Mouse (Mus musculus): ENCODE data around the gene Eef2kmt.
"Not testable (repeated sequence)": the region's sequence is repeated elsewhere in the genome, so short reads cannot be mapped to it uniquely, and the experiment has no call there.

Eef2kmt gene

DNA sequence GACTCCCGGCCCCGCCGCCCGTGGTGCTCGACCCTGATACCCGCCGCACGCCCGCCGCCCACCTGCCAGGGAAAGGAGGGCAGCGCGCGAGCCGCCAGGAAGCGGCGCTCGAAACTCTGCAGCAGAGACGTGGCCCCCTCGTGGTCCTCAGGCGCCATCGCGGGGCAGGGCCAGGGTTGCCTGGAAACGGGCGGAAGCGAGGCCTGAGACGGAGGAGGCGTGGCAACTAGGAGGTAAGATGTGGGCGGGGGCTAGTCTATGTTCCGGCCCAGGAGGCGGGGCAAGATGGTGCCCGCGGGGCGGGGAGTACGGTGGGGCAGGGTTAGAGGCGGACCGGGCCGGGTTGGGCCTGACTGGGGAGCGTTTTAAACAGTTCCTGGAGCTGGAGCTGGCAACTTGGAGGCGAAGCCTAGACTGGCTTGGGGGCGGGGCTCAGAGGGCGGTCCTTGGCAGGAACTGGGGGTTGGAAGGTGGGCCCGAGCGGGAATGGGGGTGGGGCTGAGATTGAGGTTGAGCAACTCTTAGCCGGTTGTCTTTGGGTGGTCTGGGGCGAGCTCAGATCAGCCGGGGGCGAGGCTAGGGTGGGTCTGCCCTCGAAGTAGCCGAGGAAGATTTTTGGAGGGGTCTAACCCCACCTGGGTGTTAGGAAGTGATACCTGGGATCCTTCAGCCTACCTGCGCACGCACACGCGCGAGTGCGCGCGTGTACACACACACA, at the start of gene Eef2kmt:
Gene Eef2kmt, minus strand, starts transcription at position 205 of the 718 bp plus-strand sequence.
- peak; percentile 99 for DNase-seq (ENCODE audit: low spot score)

DNA sequence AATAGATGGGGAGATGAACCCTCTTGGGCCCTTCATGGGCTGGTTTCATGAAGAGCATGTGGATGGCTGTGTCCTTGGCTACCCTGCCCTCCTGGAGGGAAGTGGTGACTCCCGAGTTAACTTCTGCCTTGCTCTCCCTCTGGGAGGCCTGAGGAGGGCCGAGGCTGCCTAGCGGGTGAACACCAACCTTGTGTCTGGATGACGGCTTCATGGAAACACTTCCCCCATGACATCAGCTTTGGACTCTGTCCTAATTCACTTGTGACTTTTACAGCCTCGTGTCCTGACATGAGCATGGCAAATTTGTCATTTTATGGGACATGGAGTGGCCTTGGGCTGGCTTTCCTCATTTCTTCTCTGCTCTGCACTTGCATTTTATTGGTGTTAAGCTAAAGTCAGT, 39.5 kb upstream of the Eef2kmt start:
- no peak for DNase-seq (ENCODE audit: low spot score)

DNA sequence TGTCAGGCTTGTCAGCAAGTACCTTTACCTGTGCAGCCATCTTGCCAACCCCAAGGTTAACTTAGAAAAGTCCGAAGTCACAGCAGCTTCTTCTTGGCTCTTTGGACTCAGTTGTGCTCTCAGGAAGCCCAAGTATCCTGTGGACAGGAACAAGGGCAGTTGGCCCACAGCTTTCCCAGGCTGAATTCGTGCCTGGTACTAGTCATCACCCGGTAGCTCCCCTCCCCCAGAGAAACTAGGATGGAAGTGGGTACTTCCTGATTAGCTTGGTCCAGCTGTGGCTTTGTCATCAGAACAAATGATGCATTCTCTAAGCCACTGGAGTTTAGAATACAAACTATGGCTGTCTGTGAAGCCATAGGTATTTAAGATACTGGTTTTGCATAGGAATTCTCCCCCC, 29.6 kb upstream of the Eef2kmt start:
- DNase-seq (ENCODE audit: low spot score), result no peak

DNA sequence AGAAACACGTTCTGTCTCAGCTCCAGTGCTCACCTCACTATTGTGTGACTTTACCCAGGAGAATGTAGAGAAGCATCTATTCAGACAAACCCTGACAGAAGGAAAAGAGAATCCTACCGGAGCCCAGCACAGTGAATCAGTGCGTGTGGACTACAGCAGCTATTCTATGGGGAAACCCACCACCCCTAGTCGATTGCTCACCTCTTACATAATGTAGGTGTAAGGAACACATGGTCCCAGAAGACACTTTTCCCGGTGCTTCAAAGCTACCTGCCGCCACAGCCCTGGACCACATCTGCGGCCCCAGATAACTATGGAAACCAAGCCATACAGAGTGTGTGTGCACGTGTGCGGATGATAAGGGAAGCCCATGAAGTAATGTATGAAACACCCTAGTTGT, 26.9 kb upstream of the Eef2kmt start:
- DNase-seq (ENCODE audit: low spot score), result no peak

DNA sequence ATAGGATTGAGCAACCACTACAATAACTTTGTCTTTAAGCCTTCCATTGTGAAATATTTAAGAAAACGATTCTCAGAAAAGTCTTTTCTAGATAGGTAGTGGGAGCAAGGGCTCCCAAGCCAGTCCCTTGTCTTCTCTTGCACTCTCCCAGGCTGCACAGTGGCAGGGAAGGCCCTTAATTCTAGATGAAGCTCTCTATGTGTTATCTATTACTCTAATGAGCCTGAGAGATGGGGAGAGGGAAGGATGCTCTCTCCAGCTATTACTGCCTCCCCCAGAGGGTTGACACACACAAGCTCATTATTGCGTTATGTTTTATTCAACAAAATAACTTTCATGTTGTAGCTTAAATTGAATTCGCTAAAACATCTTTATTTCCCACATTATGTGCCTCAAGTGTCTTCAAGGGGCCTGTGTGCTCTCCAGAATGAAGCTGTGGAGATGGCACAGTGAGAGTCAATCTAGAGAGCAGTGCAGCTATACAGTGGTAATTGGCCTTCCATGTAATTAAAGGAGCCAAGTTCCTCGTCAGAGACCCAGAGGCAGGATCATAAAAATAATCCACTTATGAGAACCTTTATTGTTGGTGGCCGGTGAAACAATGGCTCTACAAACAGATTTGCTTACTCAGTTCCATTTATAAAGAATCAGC, 23.9 kb upstream of the Eef2kmt start:
- DNase-seq (ENCODE audit: low spot score), result no peak

DNA sequence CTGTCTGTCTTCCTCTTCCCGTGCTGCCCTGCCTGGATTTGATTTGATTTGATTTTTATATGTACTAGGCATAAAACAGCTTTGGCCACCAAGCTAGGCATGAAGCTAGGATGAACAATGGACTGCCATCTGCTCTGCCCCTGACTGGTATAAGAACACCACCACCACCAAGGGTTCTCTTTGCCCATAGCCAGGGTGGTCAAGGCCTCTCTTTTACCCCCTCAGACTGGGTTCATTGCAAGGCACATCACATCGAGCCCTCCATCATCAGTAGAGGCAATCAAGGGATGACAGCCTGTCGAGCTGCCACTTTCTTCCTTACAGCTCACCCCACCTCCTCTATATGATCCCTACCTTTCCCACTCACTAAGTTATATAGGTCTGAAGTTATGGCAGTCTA, 16.6 kb upstream of the Eef2kmt start:
- no peak for DNase-seq (ENCODE audit: low spot score)

DNA sequence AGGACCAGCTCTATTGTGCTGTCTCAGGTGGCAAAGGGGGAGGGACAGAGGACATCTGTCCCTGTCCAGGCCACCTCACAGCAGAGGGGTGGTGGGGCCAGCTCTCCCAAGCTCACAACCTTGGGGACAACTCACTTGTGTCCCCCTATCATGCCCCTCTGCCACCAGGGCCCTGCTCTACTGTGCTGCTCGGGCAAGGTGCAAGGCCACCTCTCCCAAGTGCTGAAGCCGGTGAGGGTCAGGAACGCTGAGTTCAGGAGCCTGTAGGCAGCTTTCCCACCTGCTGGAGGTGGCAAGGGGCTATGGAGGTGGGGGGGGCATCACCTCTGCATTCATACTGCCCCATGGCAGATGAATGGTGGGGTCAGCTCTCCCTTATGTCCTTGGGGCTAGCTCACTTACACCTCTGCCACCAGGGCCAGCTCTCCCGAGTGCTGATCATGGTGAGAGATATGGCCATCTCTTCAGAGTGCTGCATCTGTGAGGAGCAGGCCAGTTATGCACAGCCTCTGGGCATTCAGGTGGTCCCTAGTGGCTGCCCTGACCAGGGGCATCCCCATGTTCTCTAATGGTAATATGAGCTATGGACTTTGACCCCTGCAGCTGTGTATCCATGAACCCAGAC, 15.7 kb upstream of the Eef2kmt start:
- DNase-seq (ENCODE audit: low spot score), result no peak

DNA sequence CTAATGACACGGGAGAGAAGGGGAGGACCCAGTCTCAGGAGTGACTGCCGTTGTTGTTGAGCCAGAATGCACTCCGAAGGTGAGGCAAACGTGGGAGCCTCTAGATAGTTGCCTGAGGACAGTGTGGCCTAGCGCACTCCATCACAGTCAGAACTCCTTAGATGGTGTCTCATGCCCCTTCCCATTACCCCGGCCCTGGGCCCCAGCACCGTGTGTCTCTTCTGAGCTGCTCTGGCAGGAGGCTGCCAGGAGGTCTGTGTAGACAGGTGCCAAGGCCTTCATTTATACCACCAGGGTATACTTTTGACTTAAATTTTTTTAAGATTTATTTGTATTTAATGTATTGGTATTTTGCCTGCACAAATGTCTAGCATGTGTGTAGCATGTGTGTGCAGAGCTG, 8.1 kb upstream of the Eef2kmt start:
- no peak for DNase-seq (ENCODE audit: low spot score)

DNA sequence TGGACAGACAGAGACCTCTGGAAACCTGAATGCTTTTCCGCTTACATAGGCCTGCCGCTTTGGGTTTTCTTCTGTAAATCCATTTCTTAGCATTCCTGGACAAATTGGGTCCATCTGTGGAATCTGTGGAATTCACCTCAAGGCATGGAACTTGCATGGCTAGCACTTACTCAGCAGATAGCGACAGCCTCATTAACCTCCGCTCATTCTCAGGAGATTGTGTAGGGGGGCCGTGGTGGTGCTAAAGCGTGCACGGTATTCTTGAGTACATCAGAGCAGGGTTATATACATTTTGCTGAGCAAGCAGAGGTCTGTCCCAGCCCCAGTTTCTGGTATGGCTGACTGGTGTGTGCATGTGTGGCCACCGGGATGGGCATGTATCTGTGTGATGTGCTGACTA, 7.4 kb upstream of the Eef2kmt start:
- no peak for DNase-seq (ENCODE audit: low spot score)

DNA sequence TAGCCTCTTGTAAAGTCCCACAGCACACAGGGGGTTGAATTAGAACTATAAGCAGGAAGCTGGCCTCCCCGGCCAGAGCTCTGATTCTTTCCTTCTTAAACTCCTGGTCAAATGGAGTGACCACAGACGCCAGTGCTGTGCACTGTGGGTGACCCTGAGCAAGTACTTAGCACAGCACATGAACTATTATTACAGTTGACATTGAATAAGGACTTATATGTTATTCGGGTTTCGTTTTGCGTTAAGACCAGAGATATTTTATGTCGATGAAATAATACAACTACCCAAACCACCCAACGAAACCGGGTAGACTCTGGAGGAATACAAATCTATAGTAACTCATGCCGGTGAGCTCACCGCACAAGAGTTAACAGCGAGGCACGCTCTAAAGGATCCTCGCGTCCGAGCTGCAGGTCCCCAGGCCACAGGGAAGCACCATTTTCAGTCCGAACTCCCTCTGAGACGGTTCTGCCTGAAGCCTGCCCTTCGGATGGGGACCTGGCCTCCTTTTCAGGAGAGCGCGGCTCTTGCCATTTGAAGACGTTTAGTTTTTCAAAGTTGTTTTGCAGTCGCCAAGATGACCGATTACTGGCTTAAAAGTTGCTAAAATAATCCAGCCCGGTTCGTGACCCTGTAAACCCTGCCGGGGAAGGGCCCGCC, 572 bp downstream of the Eef2kmt start:
- DNase-seq (ENCODE audit: low spot score), result peak; percentile 2

DNA sequence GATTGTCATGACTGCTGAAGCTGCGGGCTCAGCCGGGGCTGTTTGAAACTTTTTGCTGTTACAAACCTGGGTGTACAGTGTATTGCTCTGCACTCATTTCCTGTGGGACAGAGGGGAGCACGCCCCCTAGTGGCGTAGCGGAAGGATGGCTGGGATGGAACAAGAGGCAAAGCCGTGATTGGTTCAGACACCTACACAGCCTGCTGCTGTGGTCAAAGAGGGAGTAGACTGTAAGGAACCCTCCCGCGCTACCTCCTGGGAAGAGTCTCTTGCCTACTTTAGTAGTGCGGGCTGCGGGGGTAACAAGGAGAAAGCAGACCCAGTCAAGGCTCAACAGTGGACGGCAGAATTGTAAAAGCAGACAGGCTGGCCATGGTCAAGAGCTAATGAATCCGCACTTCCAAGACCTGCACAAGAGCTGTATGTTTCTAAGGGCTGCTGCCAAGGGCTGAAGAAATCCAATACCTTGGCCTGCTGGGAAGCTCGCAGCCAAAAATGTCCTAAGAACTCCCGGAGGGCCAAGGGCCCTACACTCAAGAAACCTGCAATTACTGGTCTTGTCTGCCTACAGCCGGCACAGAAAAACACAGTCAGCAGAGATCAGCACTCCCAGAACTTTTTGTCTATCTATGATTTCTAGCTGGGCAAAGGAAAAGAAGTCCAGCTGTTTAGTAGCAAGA, 1.3 kb downstream of the Eef2kmt start:
- DNase-seq (ENCODE audit: low spot score), result peak; percentile 85

DNA sequence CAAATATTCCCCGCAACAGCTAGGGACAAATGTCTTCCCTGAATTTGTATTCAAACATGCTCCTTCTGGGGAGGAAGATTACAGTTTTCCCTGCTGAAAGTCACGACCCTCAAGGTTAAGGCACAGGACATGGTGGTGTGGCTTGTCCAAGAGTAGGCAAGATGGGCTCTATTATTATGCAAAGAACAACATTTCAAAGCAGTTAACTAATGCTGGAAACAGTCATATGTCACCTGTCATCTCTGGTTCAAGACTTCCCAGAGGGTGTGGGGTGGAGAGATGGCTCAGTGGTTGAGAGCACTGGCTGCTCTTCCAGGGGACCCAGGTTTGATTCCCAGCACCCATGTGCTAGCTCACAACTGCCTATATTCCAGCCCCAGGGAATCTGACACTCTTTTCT, 3.5 kb downstream of the Eef2kmt start:
- DNase-seq (ENCODE audit: low spot score), result no peak

DNA sequence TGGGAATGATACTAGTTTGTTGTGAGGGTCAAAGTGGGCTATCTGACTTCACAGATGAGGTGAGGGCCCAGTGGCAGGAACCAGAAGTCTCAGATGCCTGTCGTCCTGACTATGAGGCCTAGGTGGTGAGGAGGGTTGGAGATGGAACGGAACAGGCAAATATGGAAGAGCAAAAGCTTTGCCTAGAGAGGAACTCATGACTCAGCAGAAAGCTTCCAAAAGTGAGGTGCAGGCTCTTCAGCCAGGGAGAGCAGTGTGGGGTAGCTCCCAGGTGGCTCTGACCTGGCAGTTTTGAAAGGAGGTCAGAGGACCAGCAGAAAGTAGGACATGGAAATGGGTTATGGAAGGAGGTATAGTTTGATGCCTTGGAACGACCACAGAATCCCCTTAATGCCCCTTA, 4.9 kb downstream of the Eef2kmt start:
- no peak for DNase-seq (ENCODE audit: low spot score)

DNA sequence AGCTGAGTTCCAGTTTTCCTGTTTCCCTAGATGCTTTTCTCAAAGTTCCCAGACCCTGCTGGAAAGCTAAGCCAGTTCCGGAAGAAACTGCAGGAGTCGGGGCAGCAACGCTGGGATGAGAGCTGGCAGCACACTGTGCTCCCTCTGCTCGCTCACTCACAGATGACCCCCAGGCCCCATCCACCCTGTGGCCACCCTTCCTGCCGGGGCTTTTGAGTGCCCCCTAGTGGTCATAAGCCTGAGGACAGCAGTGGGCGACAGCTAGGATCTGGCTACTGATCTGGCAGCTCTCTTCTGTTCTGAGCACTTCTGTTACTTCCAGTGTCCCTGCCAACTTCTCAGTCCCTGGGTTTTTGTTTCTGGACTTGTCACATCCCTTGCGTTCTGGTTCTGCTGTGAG, 11.4 kb downstream of the Eef2kmt start:
- peak; percentile 40 for DNase-seq (ENCODE audit: low spot score)

DNA sequence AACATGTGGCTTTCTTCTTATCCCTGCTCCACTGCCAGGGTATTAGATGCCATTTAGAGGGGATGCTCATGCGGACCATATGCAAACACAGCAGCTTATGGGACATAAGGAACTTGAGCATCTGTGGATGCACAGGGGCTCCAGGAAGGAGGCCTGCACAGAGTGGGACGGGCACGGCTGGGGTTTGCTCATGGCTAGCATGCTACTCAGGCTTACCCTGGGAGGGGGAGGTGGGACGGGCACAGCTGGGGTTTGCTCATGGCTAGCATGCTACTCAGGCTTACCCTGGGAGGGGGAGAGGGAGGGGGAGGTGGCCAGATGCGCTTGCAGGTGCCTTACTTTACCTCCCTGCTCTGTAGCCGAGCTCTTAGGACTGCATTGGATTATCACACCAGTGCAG, 12.9 kb downstream of the Eef2kmt start:
- DNase-seq (ENCODE audit: low spot score), result no peak

DNA sequence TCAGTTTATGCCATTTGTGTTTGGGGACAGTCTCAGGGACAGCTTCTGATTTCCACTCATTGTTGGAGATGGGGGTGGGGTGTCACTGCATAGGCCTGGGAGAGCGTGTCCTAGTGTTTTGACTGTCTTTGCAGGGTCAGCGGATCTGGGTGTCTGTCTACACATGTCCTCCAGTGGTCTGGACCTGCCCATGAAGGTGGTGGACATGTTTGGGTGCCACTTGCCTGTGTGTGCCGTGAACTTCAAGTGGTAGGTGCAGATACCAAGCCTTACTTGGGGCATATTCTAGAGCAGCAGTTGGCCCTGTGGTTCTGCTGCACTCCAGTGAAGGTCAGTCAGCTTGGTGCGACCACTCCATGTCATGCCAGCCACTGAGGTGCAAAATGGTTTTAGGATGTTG, 13.4 kb downstream of the Eef2kmt start:
- no peak for DNase-seq (ENCODE audit: low spot score)

DNA sequence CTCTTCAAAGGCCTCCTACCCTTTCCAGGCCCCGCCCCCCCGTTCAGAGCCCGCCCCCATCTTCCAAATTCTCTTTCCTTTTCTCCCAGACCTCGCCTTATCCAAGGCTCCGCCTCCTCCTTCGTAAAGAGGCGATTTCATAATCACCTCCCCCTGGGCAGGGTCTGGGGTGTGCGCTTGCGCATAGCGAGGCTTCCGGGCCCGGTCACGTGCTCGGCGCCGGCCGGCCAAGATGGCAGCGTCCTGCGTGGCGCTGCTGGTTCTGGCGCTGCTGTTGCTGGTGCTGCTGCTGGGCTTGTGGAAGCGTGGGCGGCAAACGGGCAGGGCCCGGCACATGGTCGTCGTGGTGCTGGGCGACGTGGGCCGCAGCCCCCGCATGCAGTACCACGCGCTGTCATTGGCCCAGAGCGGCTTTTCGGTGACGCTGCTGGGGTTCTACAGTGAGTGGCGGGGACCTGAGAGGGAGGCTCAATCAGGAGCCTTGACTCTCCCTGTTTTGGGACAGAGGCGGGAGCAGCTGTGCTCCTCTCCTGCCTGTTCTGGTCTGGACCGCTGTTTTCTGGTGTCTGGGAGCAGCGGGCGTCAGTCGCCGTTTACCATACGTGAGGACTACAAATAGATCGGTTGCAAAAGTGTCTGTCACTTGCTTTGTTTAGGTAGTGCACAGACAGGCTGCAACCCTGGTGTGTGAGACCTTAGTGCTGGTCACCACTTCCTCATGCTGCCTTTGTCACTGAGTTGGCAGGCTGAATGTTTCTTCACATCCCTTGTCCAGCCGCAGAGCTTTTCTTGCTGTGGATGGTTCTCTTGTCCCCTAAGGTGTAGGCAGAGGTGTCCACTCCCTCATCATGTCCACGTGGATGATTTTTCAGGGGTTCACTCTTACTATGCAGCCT, 22.1 kb downstream of the Eef2kmt start, which contains the start of gene Alg1:
Gene Alg1, plus strand, starts transcription at position 204 of the 896 bp plus-strand sequence.
- DNase-seq (ENCODE audit: low spot score), result peak; percentile 91

DNA sequence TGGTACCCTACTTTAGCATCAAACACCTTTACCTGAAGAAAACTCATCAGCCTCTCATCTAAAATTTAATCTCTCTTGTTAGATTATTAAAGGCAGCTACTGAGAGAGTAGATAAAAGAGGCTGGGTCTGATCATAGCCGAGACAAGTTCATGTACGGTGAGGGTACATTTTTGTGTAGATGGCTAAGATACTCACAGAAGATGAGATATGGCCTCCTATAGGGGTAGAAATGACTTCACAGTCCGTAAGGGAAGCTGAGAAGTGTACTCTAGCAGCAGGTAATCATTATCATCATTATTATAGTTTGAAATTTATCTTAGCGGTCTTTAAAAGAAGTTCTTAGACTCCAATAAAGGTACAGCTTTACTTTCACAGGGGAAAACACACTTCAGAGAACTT, 22.8 kb downstream of the Eef2kmt start:
- no peak for DNase-seq (ENCODE audit: low spot score)

DNA sequence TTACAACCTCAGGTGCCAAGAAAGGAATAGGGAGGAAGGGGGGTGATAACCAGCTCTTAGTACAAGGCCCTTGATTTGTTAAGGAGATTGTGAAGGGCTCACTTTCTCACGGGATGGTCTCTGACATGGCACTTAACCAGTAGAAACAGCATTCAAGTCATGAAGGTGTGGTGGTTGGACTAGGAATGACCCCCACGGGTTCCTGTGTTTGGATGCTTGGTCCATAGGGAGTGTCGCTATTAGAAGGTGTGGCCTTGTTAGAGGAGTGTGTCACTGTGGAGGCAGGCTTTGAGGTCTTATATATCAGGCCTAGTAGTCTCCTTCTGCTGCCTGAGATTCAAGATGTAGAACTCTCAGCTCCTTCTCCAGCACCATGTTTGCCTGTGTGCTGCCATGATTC, 27.7 kb downstream of the Eef2kmt start:
- DNase-seq (ENCODE audit: low spot score), result not testable (repeated sequence)

DNA sequence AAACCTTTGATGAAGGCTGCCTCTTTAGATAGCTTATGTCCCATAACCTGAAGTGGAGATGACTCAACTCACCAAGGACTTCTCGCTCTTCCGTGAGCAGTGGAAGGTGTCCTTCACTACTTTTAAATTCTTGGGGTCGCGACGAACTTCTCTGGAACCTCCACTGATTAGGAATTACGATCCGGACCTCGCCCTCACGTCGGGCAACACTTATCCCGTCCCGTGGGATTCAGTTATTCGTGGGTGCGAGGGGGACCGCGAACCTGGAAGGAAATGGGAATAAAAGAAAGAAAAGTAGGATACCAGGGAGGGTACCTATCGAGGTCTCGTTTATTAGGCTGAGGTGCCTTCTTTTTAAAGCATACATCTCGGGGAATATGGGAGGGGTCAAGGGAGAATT, 28.3 kb downstream of the Eef2kmt start:
- not testable (repeated sequence) for DNase-seq (ENCODE audit: low spot score)

DNA sequence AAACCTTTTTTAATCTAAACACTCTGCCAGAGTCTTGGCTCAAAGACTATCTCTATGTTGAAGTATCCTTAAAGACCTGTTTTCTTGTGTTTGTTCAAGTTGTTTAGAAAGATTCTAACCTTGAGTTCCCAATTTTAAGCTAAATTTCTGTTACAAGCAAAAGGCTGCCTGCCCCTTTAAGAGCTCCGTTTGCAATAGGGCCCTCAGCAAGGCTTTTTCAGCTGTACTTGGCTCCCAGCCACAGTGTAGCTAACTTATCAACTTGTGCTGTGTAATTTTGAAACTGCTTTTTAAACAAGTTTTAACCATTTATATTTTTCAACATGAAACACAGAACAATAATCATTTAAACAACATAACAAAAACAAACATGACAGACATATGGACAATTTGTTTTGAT, 29.2 kb downstream of the Eef2kmt start:
- not testable (repeated sequence) for DNase-seq (ENCODE audit: low spot score)
